Mouse (Mus musculus): Measurements from ENCODE around the gene Ubtf.
"Not testable (repeated sequence)": the region's sequence is repeated elsewhere in the genome, so short reads cannot be mapped to it uniquely, and the experiment has no call there.

Ubtf gene

DNA sequence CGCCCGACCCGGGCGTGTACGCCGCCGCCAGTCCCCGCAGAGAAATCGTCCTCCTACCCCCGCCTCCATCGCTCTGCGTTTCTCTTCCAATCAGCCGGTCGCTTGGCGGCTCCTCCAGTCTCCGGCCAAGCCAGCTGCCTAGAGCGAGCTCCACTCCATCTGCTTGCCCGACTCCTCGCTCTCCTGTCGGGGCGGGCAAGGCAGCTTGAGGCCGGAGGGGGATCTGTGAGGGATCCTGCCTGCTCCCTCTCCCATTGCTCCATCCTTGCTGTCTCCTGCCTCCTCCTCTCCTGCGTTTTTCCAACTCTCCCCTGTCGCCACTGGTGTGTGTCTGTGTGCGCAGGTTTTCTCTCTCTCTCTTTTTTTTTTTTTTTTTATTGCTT is at the start of gene Ubtf:
Ubtf (minus strand) TSS at position 333 of the 383 bp plus-strand sequence.
- peak; percentile 95 for DNase-seq

DNA sequence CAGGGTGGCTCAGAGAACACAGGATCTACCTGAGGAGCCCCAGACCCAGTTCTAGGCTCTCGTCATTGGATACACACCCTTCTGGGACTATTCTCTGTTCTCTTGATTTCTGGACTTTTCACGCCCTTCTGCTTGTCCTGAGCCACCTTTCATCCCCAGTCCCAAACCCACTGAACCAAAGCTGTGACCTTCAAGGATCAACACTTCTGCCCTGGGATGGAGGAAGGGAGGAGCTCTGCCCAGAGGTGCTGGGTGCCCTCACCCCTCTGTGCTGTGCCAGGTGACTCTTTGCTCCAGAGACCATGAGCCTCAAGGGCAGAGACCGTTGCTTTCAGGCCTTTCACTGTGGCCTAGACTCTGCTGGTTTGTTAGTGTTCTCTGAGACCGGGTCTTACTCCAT is 49.7 kb upstream of the Ubtf start:
- DNase-seq: no peak

DNA sequence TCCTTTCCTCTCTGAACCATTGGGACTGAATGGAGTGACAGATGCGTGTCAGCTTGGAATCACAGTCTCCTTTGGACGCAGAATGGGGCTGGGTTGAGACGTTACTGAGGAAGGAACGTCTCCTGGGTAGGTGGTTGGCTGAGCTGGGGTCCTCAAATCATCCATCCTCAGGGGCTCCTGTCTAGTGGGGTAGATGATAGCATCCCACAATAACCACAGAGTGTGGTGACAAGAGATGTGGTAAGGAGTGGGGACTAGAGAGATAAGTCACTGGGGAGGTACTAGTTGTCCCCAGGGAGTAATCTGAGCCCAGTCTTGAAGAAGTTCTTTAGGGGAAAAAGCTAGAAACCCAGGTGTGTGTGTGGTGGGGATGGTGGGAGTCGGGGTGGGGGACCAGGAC is 48.8 kb upstream of the Ubtf start:
- no peak for DNase-seq

DNA sequence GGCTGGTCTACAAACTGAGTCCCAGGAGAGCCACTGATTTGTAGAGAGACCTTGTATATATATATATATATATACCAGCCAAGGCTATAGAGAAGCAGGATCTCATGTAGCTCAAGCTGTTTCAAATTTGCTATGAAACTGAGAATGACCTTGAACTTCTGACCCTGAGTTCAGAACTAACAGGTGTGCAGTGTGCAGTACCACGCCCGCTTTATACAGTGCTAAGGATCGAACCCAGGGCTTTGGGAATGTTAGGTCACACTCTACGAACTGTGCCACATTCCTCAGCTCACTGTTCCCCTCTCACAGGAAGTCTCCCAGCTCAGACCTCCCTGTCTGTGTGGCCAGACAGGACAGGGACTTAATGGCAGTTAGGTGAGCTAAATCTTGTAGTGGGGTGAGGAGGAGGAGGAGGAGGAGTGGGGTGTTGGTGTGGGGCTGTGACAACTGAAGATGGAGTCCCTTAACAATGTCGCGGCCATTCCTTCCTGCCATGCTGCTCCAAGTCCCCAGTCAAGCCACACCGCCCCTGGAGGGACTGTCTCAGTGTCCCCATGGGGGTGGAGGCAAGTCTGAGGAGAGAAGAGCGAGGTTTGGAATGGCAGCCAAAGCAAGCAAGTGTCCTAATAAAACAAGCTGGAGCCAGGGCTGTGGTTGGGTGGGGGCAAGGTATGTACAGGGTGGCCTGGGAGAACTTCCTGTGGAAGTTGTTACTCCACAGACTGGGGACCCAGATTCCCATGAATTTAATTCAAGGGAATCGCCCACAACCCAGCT is 48.1 kb upstream of the Ubtf start:
- DNase-seq: no peak

DNA sequence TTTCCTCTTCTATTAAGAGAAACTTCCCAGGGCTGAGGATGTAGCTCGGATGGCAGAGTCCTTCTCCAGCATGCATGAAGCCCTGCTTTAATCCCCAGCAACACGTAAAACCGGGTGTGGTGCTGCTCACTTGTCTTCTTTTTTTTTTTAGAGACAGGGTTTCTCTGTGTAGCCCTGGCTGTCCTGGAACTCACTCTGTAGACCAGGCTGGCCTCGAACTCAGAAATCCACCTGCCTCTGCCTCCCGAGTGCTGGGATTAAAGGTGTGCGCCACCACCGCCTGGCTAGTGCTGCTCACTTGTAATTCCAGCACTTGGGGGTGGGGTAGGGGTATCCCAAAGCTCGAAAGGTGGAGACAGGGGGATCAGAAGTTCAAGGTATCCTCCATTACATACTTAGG is 46.6 kb upstream of the Ubtf start, which contains the start of gene Slc4a1:
Slc4a1 (minus strand) TSS at position 101 of the 400 bp plus-strand sequence.
- DNase-seq: not testable (repeated sequence)

DNA sequence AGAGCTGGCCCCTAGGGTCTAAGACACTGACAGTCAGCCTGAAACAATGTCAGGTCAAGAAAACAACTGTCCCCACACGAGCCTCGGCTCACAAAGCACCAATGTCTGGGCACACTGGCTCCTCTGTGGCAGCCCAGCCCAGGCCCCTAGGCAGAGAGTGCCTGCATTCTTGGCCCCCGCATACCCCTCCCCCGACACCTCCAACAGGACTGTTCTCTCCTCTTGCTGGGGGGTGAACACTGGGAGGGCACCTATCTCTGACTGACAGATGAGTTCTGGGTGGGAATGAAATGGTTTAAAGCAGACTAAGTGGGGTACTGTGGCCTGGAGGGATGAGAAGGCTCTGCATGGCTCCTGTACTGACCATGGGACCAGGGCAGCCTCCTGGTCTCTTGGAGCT is 46.2 kb upstream of the Ubtf start:
- DNase-seq: no peak

DNA sequence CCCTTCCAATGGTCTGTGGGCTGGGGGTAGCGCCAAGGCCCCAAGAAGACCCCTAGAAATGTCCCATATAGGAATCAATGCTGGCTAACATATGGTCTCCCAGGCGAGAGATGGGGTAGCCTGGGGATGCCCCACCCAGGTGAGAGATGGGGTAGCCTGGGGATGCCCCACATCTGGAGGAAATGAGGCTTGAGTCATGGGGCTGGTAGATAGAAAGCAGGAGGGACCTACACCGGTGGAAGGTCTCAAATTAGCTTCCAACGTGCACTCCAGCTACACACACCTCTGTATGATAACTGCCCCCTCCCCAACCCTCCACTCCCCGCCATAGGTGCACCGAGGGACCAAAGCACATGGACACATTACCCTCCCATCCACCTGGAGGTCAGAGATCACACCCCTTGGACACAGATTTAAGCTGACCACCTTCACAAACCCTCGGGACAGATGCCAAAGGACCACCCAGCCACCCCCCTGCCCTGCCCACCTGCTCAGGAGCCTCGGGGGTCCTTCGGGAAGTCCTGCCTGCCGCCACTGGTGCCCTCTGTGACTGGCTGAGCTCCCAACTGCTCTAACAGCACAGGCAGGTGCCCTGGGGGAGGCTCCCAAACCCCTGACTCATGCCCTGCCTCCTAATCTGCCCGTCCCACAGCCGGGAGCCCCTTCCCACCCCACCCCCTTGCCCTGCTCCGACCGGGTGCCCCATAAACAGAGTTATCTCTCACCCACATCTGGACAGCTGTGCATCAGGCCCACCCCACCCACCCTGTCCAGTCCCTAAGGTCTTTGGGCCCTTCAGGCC is 45.2 kb upstream of the Ubtf start:
- DNase-seq: no peak

DNA sequence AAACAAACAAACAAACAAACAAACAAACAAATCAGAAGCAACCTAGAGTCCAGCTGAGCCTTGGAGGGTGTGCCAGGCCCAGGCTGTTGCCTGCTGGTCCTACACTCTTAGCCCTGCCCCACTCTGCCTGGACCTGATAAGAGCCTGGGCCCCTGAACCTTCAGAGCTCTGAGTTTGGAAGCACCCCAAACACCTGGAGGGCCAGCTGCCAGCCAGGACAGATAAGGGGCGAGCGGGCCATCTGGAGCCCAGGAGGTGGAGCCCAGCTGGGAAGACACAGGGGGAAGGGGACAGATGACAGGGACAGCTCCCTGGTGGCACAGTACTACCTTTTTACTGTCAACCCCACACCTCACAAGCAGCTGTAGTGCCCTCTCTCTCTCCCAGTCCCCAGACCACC is 44.1 kb upstream of the Ubtf start:
- no peak for DNase-seq

DNA sequence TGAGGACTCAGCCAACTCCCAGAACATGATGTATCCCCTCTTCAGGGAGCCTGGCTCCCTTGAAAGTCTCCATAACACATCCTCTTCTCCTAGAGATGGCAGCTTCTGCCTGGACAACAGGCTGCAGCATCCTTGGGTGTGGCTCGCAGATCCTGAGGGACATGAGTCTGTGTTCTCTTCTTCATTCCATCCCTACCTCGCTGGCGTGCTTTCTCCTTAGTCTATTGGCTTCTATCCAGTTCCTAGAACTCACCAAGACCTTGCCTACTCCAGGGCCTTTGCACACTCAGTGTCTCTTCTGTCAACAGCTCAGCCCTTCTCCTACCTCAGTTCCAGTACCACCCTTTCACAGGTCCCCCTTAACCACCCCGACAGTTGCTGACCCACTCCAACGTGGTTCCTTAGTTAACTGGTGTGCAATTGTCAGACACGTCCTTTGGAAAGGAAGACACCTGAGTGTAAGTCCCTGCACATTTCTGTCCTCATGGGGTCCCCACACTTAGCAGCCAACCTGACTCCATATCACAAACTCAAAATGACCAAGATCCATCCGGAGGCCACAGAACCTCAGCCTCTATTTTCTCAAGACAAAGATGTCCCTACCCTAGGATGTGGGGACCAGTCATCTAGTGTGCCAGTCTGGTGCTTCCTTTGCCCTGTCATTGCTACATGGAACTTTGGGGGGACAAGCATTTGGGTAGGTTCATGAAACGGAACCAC is 42.4 kb upstream of the Ubtf start:
- DNase-seq: no peak

DNA sequence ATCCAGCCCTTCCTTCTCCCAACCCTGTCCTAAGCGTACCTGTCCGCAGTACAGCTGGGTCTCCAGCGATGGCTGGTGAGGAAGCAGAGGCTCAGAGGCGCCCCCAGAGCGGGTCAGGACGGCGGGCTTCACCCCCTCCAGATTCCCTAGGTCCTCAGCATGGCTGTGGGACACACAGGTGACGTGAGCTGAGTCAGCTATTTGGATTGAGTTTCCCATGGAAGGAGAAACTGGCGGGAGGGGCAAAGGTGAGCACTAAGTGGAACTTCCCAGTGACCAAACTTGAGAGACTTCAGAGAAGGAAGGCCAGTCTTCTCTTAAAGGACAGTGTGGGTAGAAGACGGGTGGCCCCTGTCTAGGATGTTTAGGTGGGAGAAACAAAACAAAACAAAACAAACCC is 38.8 kb upstream of the Ubtf start:
- no peak for DNase-seq

DNA sequence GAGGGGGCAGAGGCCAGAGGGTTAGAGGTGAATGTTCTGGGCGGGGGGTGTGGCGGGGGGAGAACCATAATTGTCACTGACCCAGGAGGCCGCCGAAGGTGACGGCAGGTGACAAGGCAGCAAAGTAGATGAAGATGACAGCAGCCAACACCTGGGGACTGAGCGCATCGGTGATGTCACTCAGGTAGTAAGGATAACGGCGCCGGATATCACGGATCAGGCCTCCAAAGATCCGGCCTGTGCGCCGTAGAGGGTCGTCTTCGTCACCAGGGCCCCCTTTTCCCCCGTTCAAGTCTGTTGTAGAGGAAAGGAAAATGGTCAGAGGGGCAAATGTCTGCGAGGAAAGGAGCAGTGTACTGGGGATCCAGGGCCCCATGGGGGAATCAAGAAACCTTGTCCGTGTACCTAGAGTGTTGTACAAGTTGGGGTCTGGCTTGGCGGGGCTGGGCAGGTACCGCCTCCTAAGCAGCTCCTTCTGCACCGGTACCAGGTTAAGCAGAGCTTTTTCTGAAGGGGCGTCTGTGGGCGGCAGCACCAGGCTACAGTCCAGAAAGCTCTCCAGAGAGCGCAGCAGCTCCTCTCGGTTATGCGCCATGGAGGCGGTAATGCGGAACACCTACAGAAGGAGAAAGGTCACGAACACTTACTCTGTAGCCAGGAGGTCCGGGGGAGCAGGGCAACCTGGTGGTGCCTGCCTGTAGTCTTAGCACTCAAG is 37.3 kb upstream of the Ubtf start:
- peak in 1 of 2 experiments; percentile 25 for DNase-seq

DNA sequence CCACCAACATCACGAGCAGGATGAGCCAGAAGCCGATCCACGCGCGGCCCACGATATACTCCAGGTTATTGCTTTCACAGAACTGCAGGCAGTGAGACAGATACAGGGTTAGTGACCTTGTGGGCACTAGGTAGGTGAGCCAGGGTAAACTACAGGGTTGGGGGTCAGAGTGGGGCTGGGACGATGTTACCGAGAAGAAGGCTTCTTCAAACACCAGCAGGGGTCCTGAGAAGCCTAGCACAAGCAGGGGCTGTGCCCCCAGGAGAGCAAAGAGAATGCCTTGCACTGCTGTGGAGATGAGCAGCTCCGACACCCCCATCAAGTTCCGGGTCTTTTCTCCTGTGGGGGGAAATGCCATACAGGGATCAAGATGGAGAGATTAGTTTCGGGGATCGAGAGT is 36.6 kb upstream of the Ubtf start:
- DNase-seq: no peak

DNA sequence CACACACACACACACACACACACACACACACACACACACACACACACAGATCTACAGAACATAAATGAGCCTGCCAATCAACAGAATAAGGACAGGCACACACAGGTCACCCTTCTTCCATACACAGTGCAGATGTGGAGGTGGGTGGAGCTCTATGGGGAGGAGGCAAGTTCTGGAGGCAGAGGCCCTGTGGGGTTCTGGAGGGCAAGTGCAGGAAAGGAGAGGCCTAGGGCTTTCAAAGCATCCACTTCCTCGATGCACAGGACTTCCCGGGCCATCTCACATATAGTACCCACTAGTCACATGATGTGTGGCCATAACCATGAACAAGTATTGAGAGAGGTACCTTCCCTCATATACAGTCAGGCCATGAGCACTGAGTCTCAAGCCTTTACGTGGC is 36.0 kb upstream of the Ubtf start:
- DNase-seq: no peak

DNA sequence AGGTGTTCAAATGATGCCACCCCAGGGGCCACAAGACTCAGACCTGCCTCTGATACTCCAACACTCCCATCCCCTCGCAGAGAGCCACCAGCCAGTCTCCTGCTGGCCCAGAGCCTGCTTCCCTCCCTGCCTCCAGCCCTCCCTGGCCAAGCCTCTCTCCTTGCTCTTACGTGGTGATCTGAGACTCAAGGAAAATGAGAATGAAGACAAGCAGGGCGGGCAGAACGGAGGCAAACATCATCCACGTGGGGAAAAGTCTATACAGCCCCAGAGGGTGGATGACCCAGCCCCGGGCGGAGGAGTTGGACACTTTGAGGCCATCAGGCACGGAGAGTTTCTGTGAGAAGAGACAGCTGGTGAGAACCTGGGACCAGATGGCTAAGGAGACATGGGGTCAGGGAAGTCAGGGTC is 33.5 kb upstream of the Ubtf start:
- DNase-seq: peak; percentile 76 to 77

DNA sequence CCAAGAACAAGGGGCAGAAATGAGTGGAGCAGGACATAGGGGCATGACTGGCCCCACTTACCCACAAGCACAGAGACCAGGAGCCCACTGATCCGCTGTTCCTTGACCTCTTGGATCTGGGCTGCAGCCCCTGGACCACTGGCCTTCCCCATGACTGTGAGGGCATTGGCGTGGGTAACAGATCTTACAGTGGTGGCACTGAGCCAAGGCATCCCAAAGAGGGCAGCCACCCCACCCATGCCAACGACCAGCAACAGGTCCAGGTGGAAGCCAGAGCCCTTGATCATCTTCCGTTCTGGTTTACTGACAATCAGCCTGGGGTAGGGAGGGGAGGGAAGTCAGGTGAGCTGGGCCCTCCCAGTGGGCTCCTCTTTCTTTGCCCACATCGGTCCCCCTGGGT is 32.8 kb upstream of the Ubtf start:
- peak; percentile 20 to 45 for DNase-seq

DNA sequence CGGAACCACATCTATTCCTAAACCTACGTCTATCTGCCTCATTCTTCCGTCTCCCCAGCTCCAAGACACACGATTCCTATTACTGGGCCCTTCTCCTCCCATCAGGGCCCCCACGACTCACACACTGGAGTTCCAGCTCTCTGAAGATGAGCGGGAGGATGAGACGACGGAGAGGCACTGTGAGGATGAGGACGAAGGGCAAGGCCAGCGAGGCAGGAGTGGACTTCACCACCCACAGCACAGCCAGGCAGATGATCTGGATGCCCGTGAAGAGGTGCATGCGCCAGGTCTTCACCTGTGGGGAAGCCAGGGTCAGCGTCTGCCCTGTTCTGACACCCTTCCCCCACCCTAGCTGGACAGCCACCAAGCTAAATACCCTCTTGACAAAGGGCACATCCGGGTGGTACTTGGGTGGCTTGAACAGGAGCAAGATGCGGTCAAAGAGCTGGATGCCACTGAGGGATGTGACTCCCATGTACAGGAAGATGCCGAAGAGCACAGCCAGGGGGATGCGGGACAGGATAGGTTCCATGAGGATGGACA is 31.5 kb upstream of the Ubtf start:
- DNase-seq: no peak

DNA sequence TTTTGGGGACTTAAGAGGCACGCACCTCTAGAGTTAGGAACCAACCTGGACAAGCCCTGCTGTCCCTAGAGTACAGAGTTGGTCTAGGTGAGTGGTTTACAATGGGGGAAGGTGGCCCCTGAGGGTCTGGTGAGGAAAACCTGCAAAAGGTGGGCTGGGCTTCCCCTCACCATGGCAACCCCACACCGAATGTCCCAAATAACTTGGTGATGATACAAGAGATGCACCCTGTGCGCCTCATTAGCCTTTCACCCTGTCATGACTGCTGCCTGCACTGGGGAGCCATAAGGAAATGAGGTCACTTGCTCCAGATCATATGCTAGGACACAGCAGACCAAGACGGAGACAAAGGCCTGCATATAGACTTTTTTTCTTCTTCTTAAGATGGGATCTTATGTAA is 30.9 kb upstream of the Ubtf start:
- DNase-seq: no peak

DNA sequence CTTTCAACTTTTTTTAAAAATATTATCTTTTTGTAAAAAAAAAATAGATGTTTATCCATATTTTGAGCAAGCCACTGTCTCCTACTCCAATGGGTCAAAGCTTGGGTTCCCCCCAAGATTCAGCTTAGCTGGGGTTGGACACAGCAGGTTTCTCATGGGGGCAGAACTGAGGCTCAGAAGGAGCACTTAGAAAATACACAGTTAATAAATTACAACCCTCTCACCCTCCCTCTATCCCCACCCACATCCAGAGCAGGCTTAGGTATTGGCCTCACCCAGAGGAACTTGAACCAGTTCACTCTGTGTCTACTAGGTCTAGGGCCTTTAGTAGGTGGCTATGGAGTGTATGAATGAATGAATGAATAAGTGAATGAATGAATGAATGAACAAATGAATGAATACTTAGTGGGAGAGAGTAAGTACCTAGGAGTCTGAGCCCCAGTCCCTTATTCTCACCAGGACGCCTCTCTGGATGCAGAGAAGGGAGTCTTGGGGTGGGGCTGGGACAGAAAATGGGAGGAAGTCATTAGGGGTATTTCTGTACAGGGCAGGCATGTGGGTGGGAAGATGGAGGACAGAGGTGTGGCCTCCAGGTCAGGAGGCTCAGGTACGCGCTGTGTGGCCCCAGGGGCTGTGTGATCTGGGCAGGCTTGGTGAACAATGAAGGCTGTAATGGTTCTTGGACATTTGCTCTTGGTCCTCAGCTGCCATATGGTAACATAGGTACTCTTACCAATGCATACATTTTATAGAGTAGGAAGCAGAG is 29.8 kb upstream of the Ubtf start:
- DNase-seq: no peak

DNA sequence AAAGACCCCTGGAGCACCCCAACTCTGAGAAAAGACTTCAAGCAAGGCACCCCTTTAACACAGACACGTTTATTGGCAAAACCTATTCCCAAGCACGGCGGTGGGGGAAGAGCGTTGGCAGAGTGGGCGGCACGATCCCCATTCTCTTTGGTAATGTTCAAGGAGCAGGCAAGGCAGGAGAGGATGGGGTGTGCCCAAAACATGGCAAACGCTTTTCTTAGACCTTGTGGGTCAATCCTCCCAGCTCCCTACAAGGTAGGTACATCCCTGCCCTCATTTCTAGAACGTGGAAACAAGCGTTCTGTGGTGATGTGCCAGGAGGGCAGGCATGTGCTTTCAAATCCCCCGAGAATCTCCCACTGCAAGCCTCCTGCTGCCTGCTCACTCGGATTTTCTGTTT is 29.2 kb upstream of the Ubtf start:
- no peak for DNase-seq

DNA sequence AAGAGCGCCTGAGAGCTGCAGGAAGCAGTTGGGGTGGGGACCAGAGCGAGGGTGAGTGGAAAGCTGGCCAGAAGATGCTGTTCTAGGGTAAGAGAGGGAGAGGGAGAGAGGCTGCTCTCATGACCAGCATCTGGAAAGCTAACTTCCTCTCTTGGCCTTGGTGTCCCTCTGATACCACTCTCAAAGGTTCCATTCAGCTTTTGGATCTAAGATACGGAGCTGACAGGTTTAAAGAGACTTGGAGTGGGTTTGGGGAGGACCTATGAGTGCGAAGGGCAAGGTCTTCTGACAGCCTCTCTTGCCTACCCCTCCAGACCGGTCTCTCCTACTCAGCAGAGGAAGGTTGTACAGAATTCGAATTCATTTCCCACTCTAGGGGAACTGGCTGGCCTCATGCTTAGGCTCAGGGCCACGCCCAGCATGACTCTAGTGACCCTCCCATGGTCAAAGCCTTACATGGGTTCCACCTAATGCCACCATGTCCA is 28.6 kb upstream of the Ubtf start:
- no peak for DNase-seq

DNA sequence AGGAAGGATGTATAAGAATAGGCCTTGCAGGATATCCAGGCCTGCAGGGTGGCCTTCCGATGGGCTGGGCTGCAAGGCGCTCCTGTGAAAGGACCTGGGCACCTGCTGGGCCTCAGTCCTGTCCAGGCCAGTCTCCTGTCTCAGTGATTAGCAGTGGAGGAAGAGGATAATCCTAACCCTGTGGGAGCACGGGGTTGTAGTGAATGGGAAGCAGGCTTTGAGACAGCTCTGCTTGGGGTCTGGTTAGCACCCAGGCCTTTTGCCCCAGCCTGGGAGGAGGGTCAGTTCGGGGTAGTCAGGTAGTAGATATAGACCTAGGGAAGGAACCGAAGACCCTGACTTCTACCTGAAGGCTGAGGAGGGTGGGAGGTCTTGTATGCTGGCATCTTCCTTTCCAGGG is 28.1 kb upstream of the Ubtf start:
- DNase-seq: no peak

DNA sequence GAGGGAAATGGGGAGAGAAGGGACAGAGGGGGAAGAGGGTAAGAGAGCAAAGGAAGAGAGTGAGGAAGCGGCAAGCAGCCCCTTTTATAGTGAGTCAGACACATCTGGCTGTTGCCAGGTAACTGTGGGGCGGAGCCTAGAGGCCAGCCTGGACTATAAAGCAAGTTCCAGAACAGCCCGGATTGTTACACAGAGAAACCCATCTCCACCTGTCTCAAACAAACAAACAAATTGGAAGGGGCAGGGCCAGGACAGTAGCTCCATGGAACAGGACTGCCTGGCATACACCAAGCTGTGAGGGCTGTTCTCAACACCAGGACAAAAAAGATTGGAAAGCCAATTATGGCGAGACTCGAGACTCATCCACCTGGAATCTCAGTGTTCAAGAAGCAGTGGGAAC is 27.4 kb upstream of the Ubtf start:
- no peak for DNase-seq
